Mouse (Mus musculus) thymus, postnatal 36 days (tissue): Measurements from ENCODE around the gene Scn5a.
A peak's percentile ranks its signal among the peaks of the same experiment; 100 is the strongest.

Experiments
- DNase-seq, 2 experiments: peaks; one replicate each; pipeline ENCODE4 v3.0.0; 2022; ENCODE audit warnings: mixed read lengths in 2 of 2

Scn5a gene

GRCm38 (mm10) chr9:119578636-119579438, at the start of gene Scn5a:
Scn5a (minus strand) TSS chr9:119579016.
- DNase-seq, result peak; percentile 40 to 64

- no peak for DNase-seq
Measured at GRCm38 (mm10) chr9:119627227-119627626, 48.4 kb upstream of the Scn5a start.

GRCm38 (mm10) chr9:119624151-119624550, 45.3 kb upstream of the Scn5a start:
- no peak for DNase-seq

- DNase-seq, result no peak
Measured at GRCm38 (mm10) chr9:119614798-119615197, 36.0 kb upstream of the Scn5a start.

GRCm38 (mm10) chr9:119610563-119611166, 31.8 kb upstream of the Scn5a start:
- DNase-seq, result no peak

GRCm38 (mm10) chr9:119606906-119607305, 28.1 kb upstream of the Scn5a start:
- DNase-seq, result no peak

GRCm38 (mm10) chr9:119604607-119605006, 25.8 kb upstream of the Scn5a start:
- DNase-seq, result no peak

- DNase-seq, result no peak
Measured at GRCm38 (mm10) chr9:119598501-119598900, 19.7 kb upstream of the Scn5a start.

GRCm38 (mm10) chr9:119597332-119597731, 18.5 kb upstream of the Scn5a start:
- no peak for DNase-seq

GRCm38 (mm10) chr9:119589592-119589991, 10.8 kb upstream of the Scn5a start:
- no peak for DNase-seq

- no peak for DNase-seq
Measured at GRCm38 (mm10) chr9:119588763-119589449, 10.1 kb upstream of the Scn5a start.

- peak; percentile 76 for DNase-seq
Measured at GRCm38 (mm10) chr9:119580668-119581067, 1.9 kb upstream of the Scn5a start.

GRCm38 (mm10) chr9:119580187-119580586, 1.4 kb upstream of the Scn5a start:
- no peak for DNase-seq

- no peak for DNase-seq
Measured at GRCm38 (mm10) chr9:119578311-119578635, 543 bp downstream of the Scn5a start.

GRCm38 (mm10) chr9:119576977-119577376, 1.8 kb downstream of the Scn5a start:
- DNase-seq, result no peak

GRCm38 (mm10) chr9:119575732-119576131, 3.1 kb downstream of the Scn5a start:
- no peak for DNase-seq

GRCm38 (mm10) chr9:119574366-119574765, 4.5 kb downstream of the Scn5a start:
- DNase-seq, result no peak

- DNase-seq, result no peak
Measured at GRCm38 (mm10) chr9:119573009-119573408, 5.8 kb downstream of the Scn5a start.

- DNase-seq, result no peak
Measured at GRCm38 (mm10) chr9:119571411-119571888, 7.4 kb downstream of the Scn5a start.

GRCm38 (mm10) chr9:119570652-119571051, 8.2 kb downstream of the Scn5a start:
- DNase-seq, result no peak

GRCm38 (mm10) chr9:119568732-119569131, 10.1 kb downstream of the Scn5a start:
- no peak for DNase-seq

GRCm38 (mm10) chr9:119567800-119568199, 11.0 kb downstream of the Scn5a start:
- no peak for DNase-seq

- peak; percentile 9 to 30 for DNase-seq
Measured at GRCm38 (mm10) chr9:119566214-119566613, 12.6 kb downstream of the Scn5a start.

GRCm38 (mm10) chr9:119564803-119565202, 14.0 kb downstream of the Scn5a start:
- no peak for DNase-seq
